Mouse (Mus musculus) liver, adult 2 months (tissue): ENCODE results near the gene Iqcf1.

Experiments
- CTCF ChIP-seq: fragments of 200-500 bp; IDR thresholded peaks from 2 replicates; pipeline ENCODE4 v1.5.1; 2011; ENCODE audit warnings: low read depth, low read length, control low read depth
- POLR2A ChIP-seq: fragments of 200-500 bp; IDR thresholded peaks from 2 replicates; pipeline ENCODE4 v1.6.1; 2011; ENCODE audit warnings: low read length, control low read depth; ENCODE audit not compliant: insufficient read depth; ENCODE audit errors: extremely low read depth

DNA sequence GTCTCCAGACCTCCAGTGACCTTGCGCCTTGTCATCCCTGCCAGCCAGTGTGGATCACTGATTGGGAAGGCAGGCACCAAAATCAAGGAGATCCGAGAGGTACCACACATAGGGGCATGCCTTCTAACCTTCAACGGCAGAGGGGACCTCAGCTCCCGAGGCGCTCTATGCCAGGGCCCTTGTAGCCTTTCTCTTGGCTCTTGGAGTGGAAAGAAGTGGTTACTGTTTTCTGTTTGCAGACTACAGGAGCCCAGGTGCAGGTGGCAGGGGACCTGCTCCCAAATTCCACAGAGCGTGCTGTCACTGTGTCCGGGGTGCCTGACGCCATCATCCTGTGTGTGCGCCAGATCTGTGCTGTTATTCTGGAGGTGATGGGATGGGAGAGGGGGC lies 38.7 kb upstream of the Iqcf1 start:
- TF ChIP-seq CTCF: no peak
- TF ChIP-seq POLR2A: no peak
